Mouse (Mus musculus): Measurements from ENCODE around the gene Dnah14. TPM values are rescaled to one million over a fixed set of nuclear protein-coding genes. Genes with fewer than 3 reads are reported as not detected.

Gene Dnah14
- polyA plus RNA-seq, 1 experiment from 2014 or later, result 1.0 TPM

- no peak for DNase-seq (ENCODE audit: low spot score)
- WGBS, result 61% methylated on average over 6 of the region's 6 CpGs
- H3K27ac ChIP-seq, result no peak overlapping the region
- no peaks in the 10 kb centered on the region for H3K9me3 ChIP-seq
- no peaks in the 10 kb centered on the region for H3K27me3 ChIP-seq (ENCODE audit: insufficient read depth, poor library complexity, severe bottlenecking)
- H3K36me3 ChIP-seq, result no peaks in the 10 kb centered on the region
- no peaks in the 10 kb centered on the region; the same call in 1 of the 2 replicates for H3K4me1 ChIP-seq (replicated peaks)
- H3K4me3 ChIP-seq, result no peak overlapping the region
Measured at GRCm38 (mm10) chr1:181623149-181623680, 46.9 kb downstream of the Dnah14 start.

- 91% methylated on average over 8 of the region's 8 CpGs for WGBS
- no peaks in the 10 kb centered on the region; the same call in 1 of the 2 replicates for H3K4me1 ChIP-seq (replicated peaks)
- H3K36me3 ChIP-seq, result no peaks in the 10 kb centered on the region
- H3K4me3 ChIP-seq, result no peak overlapping the region
- H3K9me3 ChIP-seq, result no peaks in the 10 kb centered on the region
- no peak overlapping the region for H3K27ac ChIP-seq
- no peaks in the 10 kb centered on the region for H3K27me3 ChIP-seq (ENCODE audit: insufficient read depth, poor library complexity, severe bottlenecking)
- no peak for DNase-seq (ENCODE audit: low spot score)
Measured at GRCm38 (mm10) chr1:181624876-181625275, 48.5 kb downstream of the Dnah14 start.

- no peaks in the 10 kb centered on the region for H3K9me3 ChIP-seq
- H3K4me3 ChIP-seq, result no peak overlapping the region
- H3K4me1 ChIP-seq (replicated peaks), result no peaks in the 10 kb centered on the region; the same call in 1 of the 2 replicates
- no peaks in the 10 kb centered on the region for H3K36me3 ChIP-seq
- no peak overlapping the region for H3K27ac ChIP-seq
- no peak for DNase-seq (ENCODE audit: low spot score)
- whole genome bisulfite sequencing, result 65% methylated on average over 6 of the region's 6 CpGs
- H3K27me3 ChIP-seq (ENCODE audit: insufficient read depth, poor library complexity, severe bottlenecking), result no peaks in the 10 kb centered on the region
Measured at GRCm38 (mm10) chr1:181628276-181628675, 51.9 kb downstream of the Dnah14 start.

GRCm38 (mm10) chr1:181631371-181631770 is 55.0 kb downstream of the Dnah14 start:
- H3K4me1 ChIP-seq (replicated peaks), result no peaks in the 10 kb centered on the region
- 69% methylated on average over 4 of the region's 4 CpGs for WGBS
- H3K9me3 ChIP-seq, result no peaks in the 10 kb centered on the region
- no peak overlapping the region for H3K4me3 ChIP-seq
- no peaks in the 10 kb centered on the region for H3K36me3 ChIP-seq
- DNase-seq (ENCODE audit: low spot score), result no peak
- H3K27ac ChIP-seq, result no peak overlapping the region
- no peaks in the 10 kb centered on the region for H3K27me3 ChIP-seq (ENCODE audit: insufficient read depth, poor library complexity, severe bottlenecking)

GRCm38 (mm10) chr1:181637997-181638713 is 61.8 kb downstream of the Dnah14 start:
- H3K36me3 ChIP-seq, result no peaks in the 10 kb centered on the region
- H3K27ac ChIP-seq, result no peak overlapping the region
- 87% methylated on average over 12 of the region's 12 CpGs for WGBS
- H3K27me3 ChIP-seq (ENCODE audit: insufficient read depth, poor library complexity, severe bottlenecking), result no peaks in the 10 kb centered on the region
- no peaks in the 10 kb centered on the region for H3K4me1 ChIP-seq (replicated peaks)
- DNase-seq (ENCODE audit: low spot score), result no peak
- no peak overlapping the region for H3K4me3 ChIP-seq
- H3K9me3 ChIP-seq, result no peaks in the 10 kb centered on the region

GRCm38 (mm10) chr1:181640383-181640782 is 64.0 kb downstream of the Dnah14 start:
- Histone ChIP-seq H3K27me3 (ENCODE audit: insufficient read depth, poor library complexity, severe bottlenecking) (no peaks in the 10 kb centered on the region), H3K4me3 (no peak overlapping the region), H3K36me3 (no peaks in the 10 kb centered on the region), H3K27ac (no peak overlapping the region), H3K9me3 (no peaks in the 10 kb centered on the region), H3K4me1 (replicated peaks) (no peaks in the 10 kb centered on the region)
- 89% methylated on average over 2 of the region's 2 CpGs for WGBS
- no peak for DNase-seq (ENCODE audit: low spot score)

- no peak overlapping the region for H3K4me3 ChIP-seq
- H3K36me3 ChIP-seq, result no peaks in the 10 kb centered on the region
- H3K27ac ChIP-seq, result no peak overlapping the region
- no peaks in the 10 kb centered on the region for H3K9me3 ChIP-seq
- DNase-seq (ENCODE audit: low spot score), result no peak
- H3K4me1 ChIP-seq (replicated peaks), result 0 out of 2 replicates have a peak, but pooled peaks cover 5% of the 10 kb centered on the region
- 48% methylated on average over 8 of the region's 8 CpGs for WGBS
- H3K27me3 ChIP-seq (ENCODE audit: insufficient read depth, poor library complexity, severe bottlenecking), result no peaks in the 10 kb centered on the region
Measured at GRCm38 (mm10) chr1:181647467-181647866, 71.1 kb downstream of the Dnah14 start.

GRCm38 (mm10) chr1:181653481-181653880 is 77.1 kb downstream of the Dnah14 start:
- H3K27ac ChIP-seq, result no peak overlapping the region
- no peaks in the 10 kb centered on the region for H3K36me3 ChIP-seq
- DNase-seq (ENCODE audit: low spot score), result no peak
- H3K4me1 ChIP-seq (replicated peaks), result peaks cover 6% of the 10 kb centered on the region
- 61% methylated on average over 3 of the region's 3 CpGs for WGBS
- H3K27me3 ChIP-seq (ENCODE audit: insufficient read depth, poor library complexity, severe bottlenecking), result no peaks in the 10 kb centered on the region
- no peaks in the 10 kb centered on the region for H3K9me3 ChIP-seq
- no peak overlapping the region for H3K4me3 ChIP-seq

GRCm38 (mm10) chr1:181656421-181656820 is 80.1 kb downstream of the Dnah14 start:
- Histone ChIP-seq H3K27me3 (ENCODE audit: insufficient read depth, poor library complexity, severe bottlenecking) (no peaks in the 10 kb centered on the region), H3K27ac (no peak overlapping the region), H3K36me3 (no peaks in the 10 kb centered on the region), H3K4me1 (replicated peaks) (peaks cover 6% of the 10 kb centered on the region), H3K9me3 (no peaks in the 10 kb centered on the region), H3K4me3 (no peak overlapping the region)
- WGBS, result 83% methylated on average over 5 of the region's 5 CpGs
- DNase-seq (ENCODE audit: low spot score), result no peak

- H3K4me3 ChIP-seq, result no peak overlapping the region
- H3K27me3 ChIP-seq (ENCODE audit: insufficient read depth, poor library complexity, severe bottlenecking), result no peaks in the 10 kb centered on the region
- no peaks in the 10 kb centered on the region for H3K36me3 ChIP-seq
- no peaks in the 10 kb centered on the region for H3K4me1 ChIP-seq (replicated peaks)
- WGBS, result 75% methylated on average over 4 of the region's 4 CpGs
- DNase-seq (ENCODE audit: low spot score), result no peak
- H3K27ac ChIP-seq, result no peak overlapping the region
- no peaks in the 10 kb centered on the region for H3K9me3 ChIP-seq
Measured at GRCm38 (mm10) chr1:181666801-181667200, 90.4 kb downstream of the Dnah14 start.

- WGBS, result 80% methylated on average over 5 of the region's 5 CpGs
- Histone ChIP-seq H3K9me3 (no peaks in the 10 kb centered on the region), H3K27ac (no peak overlapping the region), H3K4me3 (no peak overlapping the region), H3K4me1 (replicated peaks) (no peaks in the 10 kb centered on the region), H3K27me3 (ENCODE audit: insufficient read depth, poor library complexity, severe bottlenecking) (no peaks in the 10 kb centered on the region), H3K36me3 (no peaks in the 10 kb centered on the region)
- no peak for DNase-seq (ENCODE audit: low spot score)
Measured at GRCm38 (mm10) chr1:181694729-181695498, 118.6 kb downstream of the Dnah14 start.

GRCm38 (mm10) chr1:181728707-181729106 is 152.3 kb downstream of the Dnah14 start:
- DNase-seq (ENCODE audit: low spot score), result no peak
- H3K27ac ChIP-seq, result no peak overlapping the region
- WGBS, result 61% methylated on average over 5 of the region's 5 CpGs
- no peak overlapping the region for H3K4me3 ChIP-seq
- H3K36me3 ChIP-seq, result no peaks in the 10 kb centered on the region
- no peaks in the 10 kb centered on the region for H3K27me3 ChIP-seq (ENCODE audit: insufficient read depth, poor library complexity, severe bottlenecking)
- H3K9me3 ChIP-seq, result no peaks in the 10 kb centered on the region
- no peaks in the 10 kb centered on the region for H3K4me1 ChIP-seq (replicated peaks)

- Histone ChIP-seq H3K36me3 (no peaks in the 10 kb centered on the region), H3K27me3 (ENCODE audit: insufficient read depth, poor library complexity, severe bottlenecking) (no peaks in the 10 kb centered on the region), H3K9me3 (no peaks in the 10 kb centered on the region), H3K4me1 (replicated peaks) (no peaks in the 10 kb centered on the region), H3K27ac (no peak overlapping the region), H3K4me3 (no peak overlapping the region)
- no peak for DNase-seq (ENCODE audit: low spot score)
- 91% methylated on average over 5 of the region's 5 CpGs for WGBS
Measured at GRCm38 (mm10) chr1:181733517-181733916, 157.2 kb downstream of the Dnah14 start.
